Mouse (Mus musculus) kidney, postnatal 0 days (tissue): ENCODE measurements around the gene Epb42. TPM values are rescaled to one million over a fixed set of nuclear protein-coding genes. Genes with fewer than 3 reads are reported as not detected.

Experiments
- ATAC-seq: fragments of 200-750 bp; cut with Nextera tagmentation; replicated peaks from 2 replicates; pipeline ENCODE4 v1.8.0; 2017; ENCODE audit warnings: low read depth, moderate number of reproducible peaks, moderate TSS enrichment, moderate library complexity; ENCODE audit not compliant: low FRiP score
- DNase-seq: peaks from one replicate; pipeline ENCODE4 v3.0.0-alpha.2; 2016; ENCODE audit warnings: low spot score
- H3K27ac ChIP-seq: fragments of 300-500 bp; sonication (generic); 2 replicates; pipeline ENCODE4 v1.5.1; 2014; ENCODE audit warnings: mild to moderate bottlenecking
- H3K27me3 ChIP-seq: fragments of 300-500 bp; sonication (generic); 2 replicates; pipeline ENCODE4 v1.6.1; 2014; ENCODE audit warnings: low read length, mixed read lengths; ENCODE audit not compliant: insufficient read depth
- H3K36me3 ChIP-seq: fragments of 300-500 bp; sonication (generic); 2 replicates; pipeline ENCODE4 v1.6.1; 2014; ENCODE audit warnings: low read length, mixed read lengths; ENCODE audit not compliant: insufficient read depth
- H3K4me1 ChIP-seq: fragments of 300-500 bp; sonication (generic); replicated peaks from 2 replicates; pipeline ENCODE4 v1.6.1; 2014; ENCODE audit warnings: antibody characterized with exemption, low read length, mixed read lengths; ENCODE audit not compliant: insufficient read depth
- H3K4me2 ChIP-seq: fragments of 300-500 bp; sonication (generic); 2 replicates; pipeline ENCODE4 v1.6.1; 2014; ENCODE audit warnings: mild to moderate bottlenecking, low read length, moderate library complexity, mixed read lengths
- H3K4me3 ChIP-seq: fragments of 300-500 bp; sonication (generic); replicated peaks from 2 replicates; pipeline ENCODE4 v1.5.1; 2014; ENCODE audit warnings: low read depth, low read length
- H3K9ac ChIP-seq: fragments of 300-500 bp; sonication (generic); 2 replicates; pipeline ENCODE4 v1.6.1; 2014; ENCODE audit warnings: low read depth, low read length
- H3K9me3 ChIP-seq: fragments of 300-500 bp; sonication (generic); replicated peaks from 2 replicates; pipeline ENCODE4 v1.6.1; 2016; ENCODE audit warnings: low read length, inconsistent platforms, mixed read lengths
- CTCF ChIP-seq: IDR thresholded peaks from 2 replicates; pipeline ENCODE4 v1.5.1; 2016; ENCODE audit warnings: antibody characterized with exemption, low read depth, mild to moderate bottlenecking, moderate library complexity
- WGBS: fragments of 180-500 bp; shearing (Covaris S2); extraction: QIAGEN DNeasy Blood & Tissue Kit; methylation state at CpG from one replicate; pipeline ENCODE4 v1.1.7; 2014; 5-methylcytosine and 5-hydroxymethylcytosine counted together
- polyA plus RNA-seq: library from polyadenylated mRNA; unstranded; fragments of >200 nt; fragmentation: Nextera tagmentation; extraction: Ambion mirVana; gene quantifications from 2 replicates; pipeline ENCODE4 v1.2.1, GENCODE M21; 2015

Epb42 gene
- polyA plus RNA-seq, 1 experiment from 2014 or later, result 2.1 TPM

DNA sequence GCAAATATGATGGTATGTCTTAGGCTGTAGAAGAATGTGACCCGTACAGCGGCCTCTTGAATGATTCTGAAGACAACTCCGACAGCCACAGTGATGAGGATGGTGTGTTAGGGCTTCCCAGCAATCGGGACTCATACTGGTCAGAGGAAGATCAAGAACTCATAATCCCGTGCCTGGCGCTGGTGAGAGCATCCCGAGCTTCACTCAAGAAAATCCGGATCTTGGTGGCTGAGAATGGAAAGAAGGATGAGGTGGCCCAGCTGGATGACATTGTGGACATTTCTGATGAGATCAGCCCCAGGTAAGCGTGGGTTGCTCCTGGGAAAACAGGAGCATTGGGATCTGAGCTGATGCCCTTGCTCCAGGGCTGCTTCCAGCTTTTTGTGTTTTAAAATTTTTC is 24.2 kb downstream of the Epb42 start:
- peaks cover 25% of the 10 kb centered on the region for H3K36me3 ChIP-seq
- H3K9me3 ChIP-seq, result no peaks in the 10 kb centered on the region
- DNase-seq, result no peak
- H3K27me3 ChIP-seq, result no peaks in the 10 kb centered on the region
- ATAC-seq, result no peak
- no peak overlapping the region for H3K9ac ChIP-seq
- H3K4me1 ChIP-seq, result 0 out of 2 replicates have a peak, but pooled peaks cover 9% of the 10 kb centered on the region
- 92% methylated on average over 9 of the region's 9 CpGs for WGBS
- TF ChIP-seq CTCF, result no peak
- H3K4me2 ChIP-seq, result no peak overlapping the region
- no peak overlapping the region for H3K4me3 ChIP-seq
- H3K27ac ChIP-seq, result no peak overlapping the region

DNA sequence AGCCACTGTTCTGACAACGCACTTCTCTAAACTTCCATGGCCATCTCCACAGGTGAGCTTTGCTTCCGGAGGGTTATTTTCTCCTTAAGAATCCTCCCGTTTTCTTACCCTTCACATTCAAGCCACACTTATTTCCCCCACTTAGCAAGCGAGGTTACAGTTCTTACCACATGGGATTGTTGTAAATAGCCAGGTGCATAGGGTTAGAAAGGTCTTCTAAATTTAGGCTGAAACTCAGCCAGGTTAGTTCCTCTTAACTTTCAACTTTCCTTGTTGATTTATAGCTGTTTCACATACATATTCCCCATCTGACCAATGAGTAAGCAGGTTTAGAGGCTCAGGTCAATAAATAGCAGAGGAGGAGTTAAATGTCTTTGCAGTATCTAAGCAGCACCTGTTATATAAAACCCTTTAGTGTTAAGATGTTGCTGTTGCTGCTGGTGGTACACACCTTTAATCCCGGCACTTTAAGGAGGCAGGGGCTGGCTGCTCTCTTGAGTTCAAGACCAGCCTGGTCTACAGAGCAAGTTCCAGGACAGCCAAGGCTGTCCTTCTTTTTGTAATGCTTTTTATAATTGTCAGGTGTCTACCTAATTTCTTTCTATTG is 27.7 kb downstream of the Epb42 start:
- 24% methylated on average over 5 of the region's 5 CpGs for WGBS
- ATAC-seq (no peak), DNase-seq (no peak)
- Histone ChIP-seq H3K27ac (no peak overlapping the region), H3K4me3 (peak overlapping the region; percentile 65), H3K9ac (peak overlapping the region; percentile 65), H3K27me3 (no peaks in the 10 kb centered on the region), H3K36me3 (peaks cover 16% of the 10 kb centered on the region; the same call in 1 of the 2 replicates), H3K9me3 (no peaks in the 10 kb centered on the region), H3K4me2 (peak overlapping the region; percentile 71), H3K4me1 (0 out of 2 replicates have a peak, but pooled peaks cover 9% of the 10 kb centered on the region)
- no peak for TF ChIP-seq CTCF

DNA sequence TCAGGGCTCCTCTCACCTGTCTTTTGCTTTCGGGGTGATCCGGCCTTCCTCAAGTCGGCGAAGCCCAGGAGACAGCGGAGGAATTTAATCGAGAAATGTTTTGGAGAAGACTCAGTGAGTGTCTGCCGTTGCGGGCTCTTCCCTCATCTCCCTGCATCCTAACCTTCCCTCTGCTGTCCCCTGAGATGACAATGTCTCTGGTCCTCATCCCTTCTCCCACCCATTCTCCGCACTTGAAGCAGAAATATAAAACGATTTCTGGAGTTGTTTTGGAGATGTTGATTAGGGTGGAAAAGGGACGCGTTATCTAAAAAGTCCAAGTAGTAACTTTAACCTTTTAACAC is 28.2 kb downstream of the Epb42 start:
- Histone ChIP-seq H3K36me3 (peaks cover 16% of the 10 kb centered on the region; the same call in 1 of the 2 replicates), H3K27me3 (no peaks in the 10 kb centered on the region), H3K9me3 (no peaks in the 10 kb centered on the region), H3K27ac (peak overlapping the region; percentile 60; the same call in 1 of the 2 replicates), H3K4me2 (peak overlapping the region; percentile 71), H3K9ac (peak overlapping the region; percentile 65), H3K4me1 (0 out of 2 replicates have a peak, but pooled peaks cover 9% of the 10 kb centered on the region), H3K4me3 (peak overlapping the region; percentile 65)
- TF ChIP-seq CTCF, result no peak
- under 1% methylated on average over 12 of the region's 12 CpGs for WGBS
- ATAC-seq (no peak), DNase-seq (peak; percentile 7)

DNA sequence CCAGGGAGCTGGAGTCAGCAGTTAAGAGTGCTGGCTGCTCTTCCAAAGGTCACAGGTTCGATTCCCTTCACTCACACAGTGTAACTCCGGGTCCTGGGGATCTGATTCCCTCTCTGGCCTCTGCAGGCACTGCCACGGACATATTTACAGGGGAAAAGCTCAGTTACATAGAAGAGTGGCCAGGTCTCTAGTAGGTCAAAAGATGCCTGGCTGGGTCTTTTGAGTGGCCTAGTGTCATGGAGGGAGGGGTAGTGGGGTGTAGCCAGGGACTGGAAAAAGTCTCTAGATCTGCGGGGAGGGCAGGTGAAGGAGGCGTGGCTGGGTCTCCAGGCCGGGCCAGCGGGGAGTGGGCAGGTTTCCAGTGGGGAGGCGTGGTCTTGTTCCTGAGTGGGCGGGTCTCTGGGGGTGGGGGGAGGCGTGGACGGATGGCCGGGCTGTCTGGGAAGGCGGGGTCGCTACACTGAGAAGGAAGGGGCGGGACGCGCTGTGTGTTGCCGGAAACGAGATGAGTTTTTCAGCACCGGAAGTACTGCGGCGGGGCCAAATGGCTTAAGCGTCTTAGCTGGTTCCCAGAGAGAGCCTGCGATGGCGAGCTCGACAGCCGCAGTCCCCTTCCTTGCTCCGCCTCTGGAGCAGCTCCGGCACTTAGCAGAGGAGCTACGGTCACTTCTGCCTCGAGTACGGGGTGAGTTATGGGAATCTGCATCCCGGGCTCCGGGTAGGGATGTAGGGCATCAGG is 28.8 kb downstream of the Epb42 start, which contains the start of gene Ccndbp1:
Gene Ccndbp1 (plus strand): TSS at position 479 of the 739 bp plus-strand sequence.
- ATAC-seq (peak; percentile 98), DNase-seq (peak; percentile 98)
- no peak for TF ChIP-seq CTCF
- peak within 1 kb of the TSS; percentile 60; the same call in 1 of the 2 replicates for H3K27ac ChIP-seq
- under 1% methylated on average over 34 of the region's 34 CpGs for WGBS
- H3K27me3 ChIP-seq, result no peaks in the 10 kb centered on the region
- peak within 1 kb of the TSS; percentile 71 for H3K4me2 ChIP-seq
- H3K36me3 ChIP-seq, result peaks cover 16% of the 10 kb centered on the region; the same call in 1 of the 2 replicates
- peak within 1 kb of the TSS; percentile 65 for H3K9ac ChIP-seq
- no peaks in the 10 kb centered on the region for H3K9me3 ChIP-seq
- peak within 1 kb of the TSS; percentile 65 for H3K4me3 ChIP-seq
- 0 out of 2 replicates have a peak, but pooled peaks cover 9% of the 10 kb centered on the region for H3K4me1 ChIP-seq

DNA sequence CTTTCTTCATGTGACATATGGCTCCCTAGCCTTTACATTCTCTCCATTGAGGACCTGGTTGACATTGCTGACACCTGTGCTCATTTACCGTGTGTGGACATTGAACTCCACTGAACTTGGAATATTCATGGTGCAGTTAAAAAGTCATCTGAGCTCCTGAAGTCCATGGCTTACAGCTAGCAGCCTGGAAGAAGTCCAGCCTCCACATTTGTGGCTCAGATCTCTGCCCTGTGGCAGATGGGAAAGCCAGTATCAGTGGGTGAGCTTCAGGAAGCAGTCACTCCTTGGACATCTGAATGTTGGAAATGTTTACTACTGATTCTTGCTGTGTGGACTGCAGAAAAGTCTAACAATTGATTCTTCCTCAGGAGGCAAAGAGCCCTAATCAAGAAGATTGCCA is 29.9 kb downstream of the Epb42 start:
- WGBS, result 77% methylated on average over 1 of the region's 1 CpGs
- Histone ChIP-seq H3K9me3 (no peaks in the 10 kb centered on the region), H3K27ac (no peak overlapping the region), H3K4me2 (no peak overlapping the region), H3K4me1 (0 out of 2 replicates have a peak, but pooled peaks cover 9% of the 10 kb centered on the region), H3K9ac (no peak overlapping the region), H3K27me3 (no peaks in the 10 kb centered on the region), H3K36me3 (0 out of 2 replicates have a peak, but pooled peaks cover 10% of the 10 kb centered on the region), H3K4me3 (no peak overlapping the region)
- no peak for ATAC-seq
- DNase-seq, result no peak
- no peak for TF ChIP-seq CTCF

DNA sequence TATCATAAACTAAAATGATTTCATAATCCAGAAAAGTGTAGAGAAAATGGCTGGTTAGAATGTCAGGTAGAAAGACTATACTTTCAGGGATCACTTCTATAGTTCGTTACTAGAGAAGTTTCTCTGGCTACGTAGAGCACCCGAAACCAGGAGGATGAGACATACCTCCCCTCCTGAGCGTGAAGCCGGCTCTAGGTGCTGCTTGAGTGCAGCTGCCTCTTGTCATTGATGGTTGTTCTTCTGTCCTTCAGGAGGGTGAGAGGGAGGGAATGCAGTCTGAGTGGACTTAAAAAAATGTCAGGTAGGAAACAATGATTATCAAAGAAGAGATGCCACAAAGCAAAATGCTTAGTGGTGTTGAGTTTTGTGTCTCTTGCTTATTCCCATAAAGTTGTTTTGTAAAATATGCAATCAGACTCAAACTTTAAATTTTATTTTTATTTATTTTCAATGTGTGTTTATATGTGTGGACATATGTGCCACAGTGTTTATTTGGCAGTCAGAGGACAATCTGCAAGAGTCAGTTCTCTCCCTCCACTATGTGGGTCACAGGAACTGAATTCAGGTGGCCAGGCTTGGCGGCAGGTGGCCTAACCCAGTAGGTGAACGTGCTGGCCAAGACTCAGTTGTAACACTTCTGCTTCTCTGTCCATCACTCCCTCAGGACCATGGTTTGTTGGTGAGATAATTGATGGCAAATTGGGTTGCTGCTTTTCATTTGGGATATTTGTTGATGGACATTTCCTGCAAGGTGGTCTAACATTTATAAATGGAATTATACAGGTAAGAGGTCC is 32.7 kb downstream of the Epb42 start:
- no peak overlapping the region for H3K9ac ChIP-seq
- WGBS, result 79% methylated on average over 7 of the region's 7 CpGs

More for the DNA sequence above, 32.7 kb downstream of the Epb42 start:
- no peak for DNase-seq
- Histone ChIP-seq H3K4me2 (no peak overlapping the region), H3K4me1 (0 out of 2 replicates have a peak, but pooled peaks cover 4% of the 10 kb centered on the region), H3K9me3 (no peaks in the 10 kb centered on the region), H3K4me3 (no peak overlapping the region), H3K27me3 (no peaks in the 10 kb centered on the region), H3K36me3 (no peaks in the 10 kb centered on the region), H3K27ac (no peak overlapping the region)
- no peak for ATAC-seq
- no peak for TF ChIP-seq CTCF
